Comparison of ENCODE assay signal across 13 mouse cellular contexts in genomic region chr11:55069023-55069422, GRCm38 (mm10). TPM values are rescaled to one million over a fixed set of nuclear protein-coding genes. Genes with fewer than 3 reads are reported as not detected.
DNase-seq lines count a peak whose midpoint lies in the region; ATAC-seq lines count a peak whose summit lies in the region.
"Had no signal": no experiment of that assay in that cellular context is flagged by ENCODE, and none has a peak within 500 bp of the region (broad histone marks: within the 10 kb centered on the region; RNA-seq: fewer than 3 reads in every experiment).

No protein-coding gene starts in this region.

- 33% methylated on average over 2 of the region's 2 CpGs for WGBS in lung, embryonic 15.5 days
- 51% methylated on average over 2 of the region's 2 CpGs for WGBS in embryonic facial prominence, embryonic 14.5 days

- no peaks in the 10 kb centered on the region for H3K9me3 ChIP-seq in lung, embryonic 15.5 days
- no peaks in the 10 kb centered on the region for H3K9me3 ChIP-seq in embryonic facial prominence, embryonic 14.5 days (ENCODE audit: control insufficient read depth, low read length)
- H3K9me3 ChIP-seq: G1E; limb, embryonic 12.5 days; neural tube, embryonic 13.5 days had no signal

- ATAC-seq in lung, embryonic 15.5 days (ENCODE audit: borderline replicate concordance, extremely low read depth, low FRiP score, low TSS enrichment) = peak; percentile 88
- no peak for ATAC-seq in embryonic facial prominence, embryonic 14.5 days (ENCODE audit: low read depth)

- H3K4me3 ChIP-seq in lung, embryonic 15.5 days = no peak overlapping the region
- no peak overlapping the region for H3K4me3 ChIP-seq in embryonic facial prominence, embryonic 14.5 days (ENCODE audit: low read depth, low read length)
- H3K4me3 ChIP-seq: limb, embryonic 12.5 days; neural tube, embryonic 13.5 days had no signal

- no peak overlapping the region for H3K27ac ChIP-seq in lung, embryonic 15.5 days
- no peak overlapping the region for H3K27ac ChIP-seq in embryonic facial prominence, embryonic 14.5 days (replicated peaks; ENCODE audit: low read depth, low read length)
- H3K27ac ChIP-seq: limb, embryonic 12.5 days; macrophage; neural tube, embryonic 13.5 days had no signal

- no peak overlapping the region for H3K9ac ChIP-seq in lung, embryonic 15.5 days
- no peak overlapping the region for H3K9ac ChIP-seq in embryonic facial prominence, embryonic 14.5 days (ENCODE audit: low read depth, low read length)
- H3K9ac ChIP-seq: limb, embryonic 12.5 days; neural tube, embryonic 13.5 days had no signal

- no peaks in the 10 kb centered on the region for H3K27me3 ChIP-seq in lung, embryonic 15.5 days
- no peaks in the 10 kb centered on the region for H3K27me3 ChIP-seq in embryonic facial prominence, embryonic 14.5 days (replicated peaks; ENCODE audit: control insufficient read depth, insufficient read depth, low read length)
- H3K27me3 ChIP-seq: limb, embryonic 12.5 days; neural tube, embryonic 13.5 days had no signal

- no peak overlapping the region for H3K4me2 ChIP-seq in lung, embryonic 15.5 days
- no peak overlapping the region for H3K4me2 ChIP-seq in embryonic facial prominence, embryonic 14.5 days (ENCODE audit: low read depth, low read length)
- H3K4me2 ChIP-seq: limb, embryonic 12.5 days; neural tube, embryonic 13.5 days had no signal

- no peaks in the 10 kb centered on the region for H3K36me3 ChIP-seq in lung, embryonic 15.5 days
- no peaks in the 10 kb centered on the region for H3K36me3 ChIP-seq in embryonic facial prominence, embryonic 14.5 days (ENCODE audit: control insufficient read depth, insufficient read depth, low read length)
- H3K36me3 ChIP-seq: G1E; limb, embryonic 12.5 days; neural tube, embryonic 13.5 days had no signal

- DNase-seq in lung, postnatal 25 days (ENCODE audit: low spot score) = no peak
- peak; percentile 58 for DNase-seq in adipocyte (ENCODE audit: low spot score)
- DNase-seq in embryonic facial prominence, embryonic 14.5 days (ENCODE audit: low spot score) = peak; percentile 29
- peak; percentile 39 for DNase-seq in mesoderm, embryonic 11.5 days (ENCODE audit: low read depth, low spot score)
- no peak for DNase-seq in layer of hippocampus, postnatal 25 days (ENCODE audit: extremely low spot score in 1 of 2, low spot score in 1 of 2)
- no peak for DNase-seq in adrenal gland, postnatal 25 days
- DNase-seq: cerebellum, postnatal 14 days; kidney, postnatal 10 days had no signal

- 0 out of 2 replicates have a peak, but pooled peaks cover 4% of the 10 kb centered on the region for H3K4me1 ChIP-seq in lung, embryonic 15.5 days
- H3K4me1 ChIP-seq in embryonic facial prominence, embryonic 14.5 days (ENCODE audit: control insufficient read depth, insufficient read depth, low read length) = no peaks in the 10 kb centered on the region
- H3K4me1 ChIP-seq: limb, embryonic 12.5 days; neural tube, embryonic 13.5 days had no signal

RNA-seq across cellular contexts. Expression of gene Ccdc69, which starts 8.9 kb away (rescaled TPM):
- polyA plus RNA-seq in lung, embryonic 15.5 days (2015; fragmentation: Nextera tagmentation; extraction: Ambion mirVana) = 2.9 and 3.8 TPM in 2 replicates
- 2.2 and 2.7 TPM in 2 replicates for polyA plus RNA-seq in embryonic facial prominence, embryonic 14.5 days (2014; fragmentation: Nextera tagmentation; extraction: Ambion mirVana)
- under 1 TPM; 0.37 to 0.52 TPM for total RNA-seq in layer of hippocampus, postnatal 25 days (2021)
- 8.8 and 11.2 TPM in 2 replicates for total RNA-seq in adrenal gland, postnatal 25 days (2021)
- total RNA-seq: G1E had no signal
- polyA plus RNA-seq: G1E had no signal

RNA-seq across cellular contexts. Expression of gene Gm2a, which starts 28.9 kb away (rescaled TPM):
- polyA plus RNA-seq in lung, embryonic 15.5 days (2015; fragmentation: Nextera tagmentation; extraction: Ambion mirVana) = 18.4 and 21.3 TPM in 2 replicates
- polyA plus RNA-seq in embryonic facial prominence, embryonic 14.5 days (2014; fragmentation: Nextera tagmentation; extraction: Ambion mirVana) = 28.2 and 30.3 TPM in 2 replicates
- total RNA-seq in layer of hippocampus, postnatal 25 days (2021) = 10 to 100 TPM; 38.7 to 42.5 TPM
- total RNA-seq in adrenal gland, postnatal 25 days (2021) = 211 and 223 TPM in 2 replicates
- polyA plus RNA-seq: G1E had no signal

RNA-seq across cellular contexts. Expression of gene Anxa6, which starts 35.8 kb away (rescaled TPM):
- 422 and 428 TPM in 2 replicates for polyA plus RNA-seq in lung, embryonic 15.5 days (2015; fragmentation: Nextera tagmentation; extraction: Ambion mirVana)
- 393 and 439 TPM in 2 replicates for polyA plus RNA-seq in embryonic facial prominence, embryonic 14.5 days (2014; fragmentation: Nextera tagmentation; extraction: Ambion mirVana)
- 10 to 100 TPM; 95.7 to 97.1 TPM for total RNA-seq in layer of hippocampus, postnatal 25 days (2021)
- 94.6 and 115 TPM in 2 replicates for total RNA-seq in adrenal gland, postnatal 25 days (2021)

Comparison
In these comparisons a context has a peak if more than half of its experiments do, and no peak if none do; other contexts are left out.
1. DNase-seq: peak in adipocyte (single experiment), embryonic facial prominence, embryonic 14.5 days (single experiment) and mesoderm, embryonic 11.5 days (single experiment); none in lung, postnatal 25 days (single experiment), layer of hippocampus, postnatal 25 days (0 of 2) and adrenal gland, postnatal 25 days (single experiment).